In the genomic region with DNA sequence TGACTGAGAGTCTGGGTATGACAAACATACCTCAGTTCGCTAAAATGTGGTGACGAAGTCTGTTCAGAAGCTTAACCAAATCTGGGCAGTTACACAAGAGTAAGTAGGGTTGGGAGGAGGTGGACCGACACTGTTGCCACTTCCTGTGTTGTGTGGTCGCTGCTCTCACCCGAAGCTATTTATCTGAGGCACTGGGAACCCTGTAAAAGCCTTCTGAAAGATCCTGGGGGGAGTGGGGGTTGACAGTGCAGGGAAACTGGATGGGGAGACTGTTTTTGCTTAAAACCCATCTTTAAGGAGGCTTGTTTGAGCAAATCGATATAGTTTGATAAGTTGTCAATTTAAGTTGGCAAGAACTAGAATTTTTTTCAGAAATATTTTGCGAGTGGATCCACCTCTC, we compare ENCODE assay signal across 8 mouse cellular contexts. TPM values are rescaled to one million over a fixed set of nuclear protein-coding genes. Genes with fewer than 3 reads are reported as not detected.
DNase-seq lines count a peak whose midpoint lies in the region; ATAC-seq and TF ChIP-seq lines count a peak whose summit lies in the region.

No protein-coding gene starts in this region.

- peak overlapping the region; percentile 99; the same call in 1 of the 2 replicates for H3K27ac ChIP-seq in left cerebral cortex, adult 2 months
- no peak overlapping the region; the same call in 1 of the 2 replicates for H3K27ac ChIP-seq in hindbrain, embryonic 14.5 days
- 0 out of 2 replicates have a peak overlapping the region, but pooled peaks have one; percentile 100 for H3K27ac ChIP-seq in limb, embryonic 12.5 days
- no peak overlapping the region for H3K27ac ChIP-seq in midbrain, embryonic 11.5 days (ENCODE audit: low read depth, low read length)
- H3K27ac ChIP-seq in stomach, embryonic 15.5 days: peak overlapping the region; percentile 100

- WGBS in hindbrain, embryonic 14.5 days: 32% methylated on average over 7 of the region's 7 CpGs
- WGBS in limb, embryonic 12.5 days: 24% methylated on average over 7 of the region's 7 CpGs
- 27% methylated on average over 7 of the region's 7 CpGs for WGBS in midbrain, embryonic 11.5 days
- 5% methylated on average over 7 of the region's 7 CpGs for WGBS in stomach, embryonic 15.5 days

- H3K4me2 ChIP-seq in hindbrain, embryonic 14.5 days (replicated peaks): peak overlapping the region; percentile 93
- peak overlapping the region; percentile 97 for H3K4me2 ChIP-seq in limb, embryonic 12.5 days
- peak overlapping the region; percentile 83 for H3K4me2 ChIP-seq in midbrain, embryonic 11.5 days
- H3K4me2 ChIP-seq in stomach, embryonic 15.5 days: peak overlapping the region; percentile 77

- no peak for TF ChIP-seq CTCF in left cerebral cortex, adult 2 months (IDR thresholded peaks at IDR 0.05)

- H3K9ac ChIP-seq in hindbrain, embryonic 14.5 days: peak overlapping the region; percentile 90
- H3K9ac ChIP-seq in limb, embryonic 12.5 days (replicated peaks): peak overlapping the region; percentile 96
- H3K9ac ChIP-seq in midbrain, embryonic 11.5 days (ENCODE audit: low read length): peak overlapping the region; percentile 97
- H3K9ac ChIP-seq in stomach, embryonic 15.5 days: peak overlapping the region; percentile 89; the same call in 1 of the 2 replicates

- peak overlapping the region; percentile 87 for H3K4me3 ChIP-seq in left cerebral cortex, adult 2 months
- H3K4me3 ChIP-seq in hindbrain, embryonic 14.5 days (replicated peaks; ENCODE audit: low read length): peak overlapping the region; percentile 82
- peak overlapping the region; percentile 98 for H3K4me3 ChIP-seq in limb, embryonic 12.5 days (replicated peaks)
- peak overlapping the region; percentile 98 for H3K4me3 ChIP-seq in midbrain, embryonic 11.5 days (ENCODE audit: low read depth, low read length)
- peak overlapping the region; percentile 87 for H3K4me3 ChIP-seq in stomach, embryonic 15.5 days (replicated peaks)

- intact Hi-C loops in left cerebral cortex, adult 2 months (cut with DNase I): loop anchor here (10.0 kb wide), 1 partner anchor 1895 kb away; a partner anchor contains a TSS

- no peak for ATAC-seq in hindbrain, embryonic 14.5 days (ENCODE audit: low FRiP score)
- no peak for ATAC-seq in limb, embryonic 12.5 days (ENCODE audit: insufficient number of reproducible peaks, insufficient read depth, low FRiP score, low TSS enrichment, low read depth)
- no peak for ATAC-seq in midbrain, embryonic 11.5 days (ENCODE audit: low FRiP score)
- ATAC-seq in stomach, embryonic 15.5 days (ENCODE audit: insufficient read depth, low FRiP score, low read depth): no peak

- no peak for DNase-seq in left cerebral cortex, adult 2 months (ENCODE audit: extremely low spot score in 1 of 2, low spot score in 2 of 2)
- no peak for DNase-seq in left cerebral cortex, adult 11 months (ENCODE audit: low spot score)
- DNase-seq in adrenal gland, postnatal 10 days: peak; percentile 61
- DNase-seq in fibroblast of lung, adult 2 months (ENCODE audit: low read depth): peak; percentile 69
- DNase-seq in hindbrain, embryonic 14.5 days (ENCODE audit: low spot score): no peak
- peak; percentile 87 for DNase-seq in midbrain, embryonic 11.5 days (ENCODE audit: low spot score, missing footprints)

- no peaks in the 10 kb centered on the region for H3K27me3 ChIP-seq in hindbrain, embryonic 14.5 days (ENCODE audit: control insufficient read depth, insufficient read depth, low read length)
- no peaks in the 10 kb centered on the region for H3K27me3 ChIP-seq in limb, embryonic 12.5 days
- H3K27me3 ChIP-seq in midbrain, embryonic 11.5 days (ENCODE audit: control insufficient read depth, insufficient read depth, low read length): no peaks in the 10 kb centered on the region
- H3K27me3 ChIP-seq in stomach, embryonic 15.5 days (replicated peaks): no peaks in the 10 kb centered on the region

- peaks cover 16% of the 10 kb centered on the region for H3K36me3 ChIP-seq in hindbrain, embryonic 14.5 days (replicated peaks; ENCODE audit: control insufficient read depth, insufficient read depth)
- H3K36me3 ChIP-seq in limb, embryonic 12.5 days: peaks cover 19% of the 10 kb centered on the region
- no peaks in the 10 kb centered on the region for H3K36me3 ChIP-seq in midbrain, embryonic 11.5 days (ENCODE audit: control insufficient read depth, insufficient read depth, low read length)
- no peaks in the 10 kb centered on the region for H3K36me3 ChIP-seq in stomach, embryonic 15.5 days

- peaks cover 35% of the 10 kb centered on the region for H3K4me1 ChIP-seq in hindbrain, embryonic 14.5 days (replicated peaks; ENCODE audit: control insufficient read depth, insufficient read depth, low read length)
- peaks cover 21% of the 10 kb centered on the region for H3K4me1 ChIP-seq in limb, embryonic 12.5 days (replicated peaks)
- H3K4me1 ChIP-seq in midbrain, embryonic 11.5 days (ENCODE audit: control insufficient read depth, insufficient read depth, low read length): peaks cover 16% of the 10 kb centered on the region
- peaks cover 4% of the 10 kb centered on the region; the same call in 1 of the 2 replicates for H3K4me1 ChIP-seq in stomach, embryonic 15.5 days

- no peaks in the 10 kb centered on the region for H3K9me3 ChIP-seq in hindbrain, embryonic 14.5 days (ENCODE audit: control insufficient read depth, low read length)
- no peaks in the 10 kb centered on the region for H3K9me3 ChIP-seq in limb, embryonic 12.5 days
- no peaks in the 10 kb centered on the region for H3K9me3 ChIP-seq in midbrain, embryonic 11.5 days (ENCODE audit: control insufficient read depth, low read length)
- H3K9me3 ChIP-seq in stomach, embryonic 15.5 days: no peaks in the 10 kb centered on the region

RNA-seq across cellular contexts. Expression of a gene that starts 2.3 kb away (rescaled TPM):
- total RNA-seq in left cerebral cortex, adult 2 months (2021): 100 to 1,000 TPM; 225 to 229 TPM
- 100 to 1,000 TPM; 350 to 358 TPM for total RNA-seq in adrenal gland, postnatal 10 days (2021)
- polyA plus RNA-seq in hindbrain, embryonic 14.5 days (2014; fragmentation: Nextera tagmentation; extraction: Ambion mirVana): 403 and 439 TPM in 2 replicates
- 476 and 501 TPM in 2 replicates for polyA plus RNA-seq in limb, embryonic 12.5 days (2016; fragmentation: Nextera tagmentation; extraction: Ambion mirVana)
- polyA plus RNA-seq in midbrain, embryonic 11.5 days (2014; fragmentation: Nextera tagmentation; extraction: Ambion mirVana): 693 and 733 TPM in 2 replicates
- polyA plus RNA-seq in stomach, embryonic 15.5 days (2015; fragmentation: Nextera tagmentation; extraction: Ambion mirVana): 469 and 491 TPM in 2 replicates

RNA-seq across cellular contexts. Expression of a gene that starts 16.5 kb away (rescaled TPM):
- 10 to 100 TPM; 38.7 to 39.3 TPM for total RNA-seq in left cerebral cortex, adult 2 months (2021)
- total RNA-seq in adrenal gland, postnatal 10 days (2021): 10 to 100 TPM; 27.0 to 30.2 TPM
- 57.6 and 60.7 TPM in 2 replicates for polyA plus RNA-seq in hindbrain, embryonic 14.5 days (2014; fragmentation: Nextera tagmentation; extraction: Ambion mirVana)
- 74.8 and 77.0 TPM in 2 replicates for polyA plus RNA-seq in limb, embryonic 12.5 days (2016; fragmentation: Nextera tagmentation; extraction: Ambion mirVana)
- polyA plus RNA-seq in midbrain, embryonic 11.5 days (2014; fragmentation: Nextera tagmentation; extraction: Ambion mirVana): 85.5 and 90.0 TPM in 2 replicates
- 60.2 and 64.0 TPM in 2 replicates for polyA plus RNA-seq in stomach, embryonic 15.5 days (2015; fragmentation: Nextera tagmentation; extraction: Ambion mirVana)

RNA-seq across cellular contexts. Expression of a gene that starts 45.2 kb away (rescaled TPM):
- total RNA-seq in left cerebral cortex, adult 2 months (2021): 10 to 100 TPM in 1 of 2 experiments, 1 to 10 TPM in 1; 8.9 to 15.5 TPM
- 10 to 100 TPM; 12.9 to 18.6 TPM for total RNA-seq in adrenal gland, postnatal 10 days (2021)
- 8.1 and 8.3 TPM in 2 replicates for polyA plus RNA-seq in hindbrain, embryonic 14.5 days (2014; fragmentation: Nextera tagmentation; extraction: Ambion mirVana)
- 4.3 and 5.6 TPM in 2 replicates for polyA plus RNA-seq in limb, embryonic 12.5 days (2016; fragmentation: Nextera tagmentation; extraction: Ambion mirVana)
- polyA plus RNA-seq in midbrain, embryonic 11.5 days (2014; fragmentation: Nextera tagmentation; extraction: Ambion mirVana): 4.4 and 5.8 TPM in 2 replicates
- polyA plus RNA-seq in stomach, embryonic 15.5 days (2015; fragmentation: Nextera tagmentation; extraction: Ambion mirVana): 13.5 and 17.5 TPM in 2 replicates

Comparison
In these comparisons a context has a peak if more than half of its experiments do, and no peak if none do; other contexts are left out.
1. DNase-seq: peak in adrenal gland, postnatal 10 days (single experiment), fibroblast of lung, adult 2 months (single experiment) and midbrain, embryonic 11.5 days (single experiment); none in left cerebral cortex, adult 2 months (0 of 2), left cerebral cortex, adult 11 months (single experiment) and hindbrain, embryonic 14.5 days (single experiment).
2. H3K27ac ChIP-seq: peak in left cerebral cortex, adult 2 months (single experiment), limb, embryonic 12.5 days (single experiment) and stomach, embryonic 15.5 days (single experiment); none in hindbrain, embryonic 14.5 days (single experiment) and midbrain, embryonic 11.5 days (single experiment).
3. Peak in every context shown above with its lines, with median percentiles within 50 percentile points of each other: H3K4me3 ChIP-seq, H3K4me2 ChIP-seq and H3K9ac ChIP-seq.